Mouse (Mus musculus): ENCODE data around the gene Thy1. TPM values are rescaled to one million over a fixed set of nuclear protein-coding genes. Genes with fewer than 3 reads are reported as not detected.

Gene Thy1
- polyA plus RNA-seq, 1 experiment from 2014 or later = 5.1 TPM

GRCm38 (mm10) chr9:44016304-44016703, 26.9 kb upstream of the Thy1 start:
- no peaks in the 10 kb centered on the region for H3K9me3 ChIP-seq
- no peak for ATAC-seq (ENCODE audit: low FRiP score, low read depth)
- H3K4me3 ChIP-seq = no peak overlapping the region
- no peaks in the 10 kb centered on the region for H3K4me1 ChIP-seq
- no peak overlapping the region for H3K9ac ChIP-seq
- H3K36me3 ChIP-seq = no peaks in the 10 kb centered on the region
- 84% methylated on average over 5 of the region's 5 CpGs for WGBS
- H3K27ac ChIP-seq = no peak overlapping the region
- H3K4me2 ChIP-seq (replicated peaks) = no peak overlapping the region
- H3K27me3 ChIP-seq = no peaks in the 10 kb centered on the region

DNA sequence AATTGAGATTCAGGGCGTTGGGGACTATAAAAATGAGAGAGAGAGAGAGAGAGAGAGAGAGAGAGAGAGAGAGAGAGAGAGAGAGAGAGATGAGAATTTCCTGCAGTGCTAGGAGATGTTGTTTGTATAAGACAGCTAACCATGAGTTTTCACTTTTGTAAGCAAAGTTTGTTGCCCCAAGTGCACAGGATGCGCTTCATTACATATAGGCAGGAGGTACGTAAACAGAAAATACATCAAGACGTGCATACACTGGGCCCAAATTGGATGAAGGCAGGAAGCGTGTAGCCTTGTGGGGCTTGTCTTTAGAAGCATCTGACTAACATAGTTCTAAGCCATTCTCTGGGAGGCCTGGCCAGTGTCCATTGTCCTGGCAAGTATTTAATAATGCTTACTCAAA, 25.3 kb upstream of the Thy1 start:
- Histone ChIP-seq H3K9ac (no peak overlapping the region), H3K27ac (no peak overlapping the region), H3K4me3 (no peak overlapping the region), H3K4me1 (peaks cover 4% of the 10 kb centered on the region; the same call in 1 of the 2 replicates), H3K9me3 (no peaks in the 10 kb centered on the region), H3K4me2 (replicated peaks) (no peak overlapping the region), H3K27me3 (no peaks in the 10 kb centered on the region), H3K36me3 (no peaks in the 10 kb centered on the region)
- ATAC-seq (ENCODE audit: low FRiP score, low read depth) = no peak
- 78% methylated on average over 5 of the region's 5 CpGs for WGBS

- Histone ChIP-seq H3K27ac (no peak overlapping the region), H3K27me3 (no peaks in the 10 kb centered on the region), H3K9ac (no peak overlapping the region), H3K4me3 (no peak overlapping the region), H3K9me3 (no peaks in the 10 kb centered on the region), H3K36me3 (no peaks in the 10 kb centered on the region), H3K4me1 (peaks cover 4% of the 10 kb centered on the region; the same call in 1 of the 2 replicates), H3K4me2 (replicated peaks) (no peak overlapping the region)
- ATAC-seq (ENCODE audit: low FRiP score, low read depth) = no peak
- 76% methylated on average over 7 of the region's 7 CpGs for WGBS
Observed at GRCm38 (mm10) chr9:44020001-44020400, 23.2 kb upstream of the Thy1 start.

GRCm38 (mm10) chr9:44022100-44022847, 20.9 kb upstream of the Thy1 start:
- Histone ChIP-seq H3K4me1 (peaks cover 4% of the 10 kb centered on the region; the same call in 1 of the 2 replicates), H3K4me2 (replicated peaks) (no peak overlapping the region), H3K27me3 (no peaks in the 10 kb centered on the region), H3K36me3 (no peaks in the 10 kb centered on the region), H3K9ac (no peak overlapping the region), H3K27ac (no peak overlapping the region), H3K4me3 (no peak overlapping the region), H3K9me3 (no peaks in the 10 kb centered on the region)
- ATAC-seq (ENCODE audit: low FRiP score, low read depth) = no peak
- WGBS = 48% methylated on average over 8 of the region's 8 CpGs

DNA sequence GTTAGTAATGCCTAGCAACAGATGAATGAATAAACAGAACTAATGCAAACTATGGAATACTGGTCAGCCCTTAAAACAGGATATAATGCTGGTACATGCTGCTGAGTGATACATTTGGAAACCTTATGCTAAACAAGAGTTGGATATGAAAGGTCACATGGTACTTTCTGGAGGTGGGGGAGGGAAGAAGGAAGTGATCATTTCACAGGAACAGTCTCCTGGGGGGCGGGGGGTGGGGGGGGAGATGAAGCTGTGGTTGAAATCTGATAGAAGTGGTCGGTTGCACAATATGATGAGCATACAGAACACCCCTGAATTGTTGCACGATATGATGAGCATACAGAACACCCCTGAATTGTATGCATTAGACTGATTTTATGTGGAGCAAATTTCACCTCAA, 19.1 kb upstream of the Thy1 start:
- Histone ChIP-seq H3K27ac (no peak overlapping the region), H3K4me3 (no peak overlapping the region), H3K4me1 (peaks cover 4% of the 10 kb centered on the region; the same call in 1 of the 2 replicates), H3K9me3 (no peaks in the 10 kb centered on the region), H3K9ac (no peak overlapping the region), H3K36me3 (no peaks in the 10 kb centered on the region), H3K4me2 (replicated peaks) (no peak overlapping the region), H3K27me3 (no peaks in the 10 kb centered on the region)
- ATAC-seq (ENCODE audit: low FRiP score, low read depth) = no peak
- WGBS = 74% methylated on average over 3 of the region's 3 CpGs

- H3K27me3 ChIP-seq = no peaks in the 10 kb centered on the region
- H3K4me1 ChIP-seq = no peaks in the 10 kb centered on the region
- H3K4me3 ChIP-seq = no peak overlapping the region
- H3K36me3 ChIP-seq = no peaks in the 10 kb centered on the region
- no peak for ATAC-seq (ENCODE audit: low FRiP score, low read depth)
- 57% methylated on average over 5 of the region's 5 CpGs for WGBS
- H3K9ac ChIP-seq = no peak overlapping the region
- H3K9me3 ChIP-seq = no peaks in the 10 kb centered on the region
- no peak overlapping the region for H3K4me2 ChIP-seq (replicated peaks)
- no peak overlapping the region for H3K27ac ChIP-seq
Observed at GRCm38 (mm10) chr9:44029580-44030236, 13.5 kb upstream of the Thy1 start.

GRCm38 (mm10) chr9:44030646-44031045, 12.5 kb upstream of the Thy1 start:
- no peak overlapping the region for H3K27ac ChIP-seq
- 89% methylated on average over 4 of the region's 4 CpGs for WGBS

GRCm38 (mm10) chr9:44031079-44031478, 12.1 kb upstream of the Thy1 start:
- no peak for ATAC-seq (ENCODE audit: low FRiP score, low read depth)
- H3K9me3 ChIP-seq = no peaks in the 10 kb centered on the region
- H3K36me3 ChIP-seq = no peaks in the 10 kb centered on the region
- no peaks in the 10 kb centered on the region for H3K27me3 ChIP-seq
- no peak overlapping the region for H3K4me2 ChIP-seq (replicated peaks)
- H3K4me1 ChIP-seq = no peaks in the 10 kb centered on the region
- no peak overlapping the region for H3K9ac ChIP-seq
- H3K27ac ChIP-seq = no peak overlapping the region
- WGBS = 82% methylated on average over 5 of the region's 5 CpGs
- no peak overlapping the region for H3K4me3 ChIP-seq

More at GRCm38 (mm10) chr9:44030646-44031045, 12.5 kb upstream of the Thy1 start:
- Histone ChIP-seq H3K4me2 (replicated peaks) (no peak overlapping the region), H3K4me1 (no peaks in the 10 kb centered on the region), H3K9ac (no peak overlapping the region), H3K27me3 (no peaks in the 10 kb centered on the region), H3K4me3 (no peak overlapping the region), H3K36me3 (no peaks in the 10 kb centered on the region), H3K9me3 (no peaks in the 10 kb centered on the region)
- ATAC-seq (ENCODE audit: low FRiP score, low read depth) = no peak

GRCm38 (mm10) chr9:44031946-44032345, 11.2 kb upstream of the Thy1 start:
- H3K9me3 ChIP-seq = no peaks in the 10 kb centered on the region
- H3K27ac ChIP-seq = no peak overlapping the region
- no peak overlapping the region for H3K4me2 ChIP-seq (replicated peaks)
- no peak overlapping the region for H3K9ac ChIP-seq
- no peaks in the 10 kb centered on the region for H3K36me3 ChIP-seq
- no peaks in the 10 kb centered on the region for H3K4me1 ChIP-seq
- H3K4me3 ChIP-seq = no peak overlapping the region
- ATAC-seq (ENCODE audit: low FRiP score, low read depth) = no peak
- no peaks in the 10 kb centered on the region for H3K27me3 ChIP-seq
- 72% methylated on average over 4 of the region's 4 CpGs for WGBS

GRCm38 (mm10) chr9:44033317-44033716, 9.9 kb upstream of the Thy1 start:
- ATAC-seq (ENCODE audit: low FRiP score, low read depth) = no peak
- no peak overlapping the region for H3K9ac ChIP-seq
- no peaks in the 10 kb centered on the region for H3K4me1 ChIP-seq
- 87% methylated on average over 5 of the region's 5 CpGs for WGBS
- H3K27me3 ChIP-seq = no peaks in the 10 kb centered on the region
- no peaks in the 10 kb centered on the region for H3K36me3 ChIP-seq
- H3K9me3 ChIP-seq = peaks cover 5% of the 10 kb centered on the region
- no peak overlapping the region for H3K27ac ChIP-seq
- no peak overlapping the region for H3K4me2 ChIP-seq (replicated peaks)
- H3K4me3 ChIP-seq = no peak overlapping the region

GRCm38 (mm10) chr9:44033957-44034727, 9.0 kb upstream of the Thy1 start:
- Histone ChIP-seq H3K4me3 (no peak overlapping the region), H3K9ac (no peak overlapping the region), H3K36me3 (no peaks in the 10 kb centered on the region), H3K4me1 (no peaks in the 10 kb centered on the region), H3K9me3 (peaks cover 5% of the 10 kb centered on the region), H3K4me2 (replicated peaks) (no peak overlapping the region), H3K27ac (no peak overlapping the region), H3K27me3 (no peaks in the 10 kb centered on the region)
- no peak for ATAC-seq (ENCODE audit: low FRiP score, low read depth)
- 58% methylated on average over 13 of the region's 13 CpGs for WGBS

DNA sequence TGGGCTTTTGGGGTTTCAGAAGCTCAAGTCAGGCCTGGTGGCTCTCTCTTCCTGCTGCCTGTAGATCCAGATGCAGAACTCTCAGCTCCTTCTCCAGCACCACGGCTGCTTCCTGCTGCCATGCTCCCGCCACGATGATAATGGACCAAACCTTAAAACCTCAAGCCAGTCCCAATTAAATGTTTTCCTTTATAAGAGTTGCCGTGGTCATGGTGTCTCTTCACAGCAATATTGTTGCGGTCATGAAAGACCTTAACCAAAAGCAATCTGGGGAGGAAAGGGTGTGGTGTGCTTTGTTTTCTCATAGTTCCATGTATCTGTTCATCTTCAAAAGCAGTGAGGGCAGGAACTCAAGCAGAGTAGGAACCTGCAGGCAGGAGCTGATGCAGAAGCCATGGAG, 6.1 kb upstream of the Thy1 start:
- H3K27ac ChIP-seq = no peak overlapping the region

More for the DNA sequence above, 6.1 kb upstream of the Thy1 start:
- Histone ChIP-seq H3K4me2 (replicated peaks) (no peak overlapping the region), H3K27me3 (peaks cover 14% of the 10 kb centered on the region), H3K4me1 (no peaks in the 10 kb centered on the region), H3K9me3 (peaks cover 5% of the 10 kb centered on the region), H3K36me3 (no peaks in the 10 kb centered on the region), H3K9ac (no peak overlapping the region), H3K4me3 (no peak overlapping the region)
- ATAC-seq (ENCODE audit: low FRiP score, low read depth) = no peak
- WGBS = 92% methylated on average over 5 of the region's 5 CpGs
